ENCODE assay signal across 30 mouse cellular contexts in genomic region chr2:163893446-163894370, GRCm38 (mm10). TPM values are rescaled to one million over a fixed set of nuclear protein-coding genes. Genes with fewer than 3 reads are reported as not detected.
DNase-seq lines count a peak whose midpoint lies in the region; ATAC-seq and TF ChIP-seq lines count a peak whose summit lies in the region.
"Had no signal": no experiment of that assay in that cellular context is flagged by ENCODE, and none has a peak within 500 bp of the region (broad histone marks: within the 10 kb centered on the region; RNA-seq: fewer than 3 reads in every experiment).

No protein-coding gene starts in this region.

- DNase-seq in cerebellum, postnatal 25 days: peak; percentile 57 to 64
- no peak for DNase-seq in cerebellum, adult 9-10 months
- peak; percentile 60 for DNase-seq in adrenal gland, adult 8-10 months
- peak; percentile 41 for DNase-seq in adrenal gland, postnatal 25 days
- no peak for DNase-seq in forebrain, embryonic 14.5 days (ENCODE audit: low spot score)
- no peak for DNase-seq in frontal cortex, postnatal 36 days (ENCODE audit: low spot score in 2 of 2)
- DNase-seq in thymus, adult 18-20 months: no peak
- DNase-seq: B cell, adult 2 months; gastrocnemius, postnatal 10 days; heart, adult 11 months; heart, postnatal 10 days; heart, postnatal 36 days; kidney, adult 11 months; kidney, adult 8-10 months had no signal

- H3K4me2 ChIP-seq in forebrain, embryonic 14.5 days (ENCODE audit: low read length): no peak overlapping the region
- H3K4me2 ChIP-seq: embryonic facial prominence, embryonic 12.5 days; embryonic facial prominence, embryonic 15.5 days; forebrain, embryonic 15.5 days; heart, embryonic 12.5 days; heart, embryonic 15.5 days; hindbrain, embryonic 13.5 days; intestine, embryonic 15.5 days; kidney, embryonic 15.5 days had no signal

- H3K27ac ChIP-seq in ES-Bruce4 (ENCODE audit: insufficient read depth, low read length): peak overlapping the region; percentile 40
- no peak overlapping the region for H3K27ac ChIP-seq in forebrain, embryonic 14.5 days (ENCODE audit: low read depth, low read length)
- H3K27ac ChIP-seq: embryonic facial prominence, embryonic 12.5 days; embryonic facial prominence, embryonic 15.5 days; forebrain, embryonic 15.5 days; heart, embryonic 15.5 days; hindbrain, embryonic 10.5 days; hindbrain, embryonic 13.5 days; intestine, embryonic 15.5 days; kidney, embryonic 15.5 days had no signal

- no peaks in the 10 kb centered on the region for H3K36me3 ChIP-seq in ES-Bruce4 (ENCODE audit: control insufficient read depth, insufficient read depth, low read length, poor library complexity, severe bottlenecking)
- no peaks in the 10 kb centered on the region for H3K36me3 ChIP-seq in forebrain, embryonic 14.5 days (ENCODE audit: control insufficient read depth, insufficient read depth, low read length)
- H3K36me3 ChIP-seq: embryonic facial prominence, embryonic 12.5 days; embryonic facial prominence, embryonic 15.5 days; forebrain, embryonic 15.5 days; heart, embryonic 12.5 days; heart, embryonic 15.5 days; hindbrain, embryonic 10.5 days; intestine, embryonic 15.5 days; kidney, embryonic 15.5 days had no signal

- WGBS in forebrain, embryonic 14.5 days: 69% methylated on average over 7 of the region's 7 CpGs

- H3K9ac ChIP-seq in ES-Bruce4 (ENCODE audit: low read depth, poor library complexity, severe bottlenecking): no peak overlapping the region
- H3K9ac ChIP-seq in forebrain, embryonic 14.5 days (ENCODE audit: low read length): no peak overlapping the region
- H3K9ac ChIP-seq: embryonic facial prominence, embryonic 12.5 days; embryonic facial prominence, embryonic 15.5 days; forebrain, embryonic 15.5 days; heart, embryonic 12.5 days; heart, embryonic 15.5 days; hindbrain, embryonic 13.5 days; intestine, embryonic 15.5 days; kidney, embryonic 15.5 days had no signal

- no peak overlapping the region for H3K4me3 ChIP-seq in ES-Bruce4 (ENCODE audit: low read depth, low read length)
- no peak overlapping the region for H3K4me3 ChIP-seq in forebrain, embryonic 14.5 days (ENCODE audit: low read depth, low read length)
- H3K4me3 ChIP-seq: embryonic facial prominence, embryonic 12.5 days; embryonic facial prominence, embryonic 15.5 days; forebrain, embryonic 15.5 days; heart, embryonic 12.5 days; heart, embryonic 15.5 days; hindbrain, embryonic 10.5 days; hindbrain, embryonic 13.5 days; intestine, embryonic 15.5 days; kidney, embryonic 15.5 days had no signal

- no peak for TF ChIP-seq POLR2A in ES-Bruce4 (IDR thresholded peaks at IDR 0.05; ENCODE audit: insufficient read depth, low read length)

- H3K27me3 ChIP-seq in ES-Bruce4 (ENCODE audit: control insufficient read depth, insufficient read depth, low read length, poor library complexity, severe bottlenecking): no peaks in the 10 kb centered on the region
- no peaks in the 10 kb centered on the region for H3K27me3 ChIP-seq in forebrain, embryonic 14.5 days (replicated peaks; ENCODE audit: control insufficient read depth, insufficient read depth, low read length)
- H3K27me3 ChIP-seq: embryonic facial prominence, embryonic 12.5 days; embryonic facial prominence, embryonic 15.5 days; forebrain, embryonic 15.5 days; hindbrain, embryonic 13.5 days; intestine, embryonic 15.5 days; kidney, embryonic 15.5 days had no signal

- no peak for ATAC-seq in forebrain, embryonic 14.5 days
- ATAC-seq: forebrain, embryonic 15.5 days; hindbrain, embryonic 16.5 days; intestine, embryonic 15.5 days had no signal

- TF ChIP-seq CTCF in ES-Bruce4 (IDR thresholded peaks at IDR 0.05; ENCODE audit: low read depth, low read length): no peak

- H3K4me1 ChIP-seq in ES-Bruce4 (ENCODE audit: control insufficient read depth, insufficient read depth, low read length): no peaks in the 10 kb centered on the region
- H3K4me1 ChIP-seq in forebrain, embryonic 14.5 days (ENCODE audit: control insufficient read depth, insufficient read depth, low read length): no peaks in the 10 kb centered on the region; the same call in 1 of the 2 replicates
- H3K4me1 ChIP-seq: embryonic facial prominence, embryonic 12.5 days; embryonic facial prominence, embryonic 15.5 days; heart, embryonic 12.5 days; heart, embryonic 15.5 days; intestine, embryonic 15.5 days had no signal

- no peaks in the 10 kb centered on the region for H3K9me3 ChIP-seq in ES-Bruce4 (replicated peaks; ENCODE audit: control insufficient read depth, insufficient read depth, low read length, poor library complexity, severe bottlenecking)
- H3K9me3 ChIP-seq in forebrain, embryonic 14.5 days (replicated peaks; ENCODE audit: control insufficient read depth, low read length): no peaks in the 10 kb centered on the region
- H3K9me3 ChIP-seq: embryonic facial prominence, embryonic 12.5 days; embryonic facial prominence, embryonic 15.5 days; forebrain, embryonic 15.5 days; heart, embryonic 12.5 days; heart, embryonic 15.5 days; hindbrain, embryonic 10.5 days; hindbrain, embryonic 13.5 days; intestine, embryonic 15.5 days; kidney, embryonic 15.5 days had no signal

- no peak for TF ChIP-seq EP300 in ES-Bruce4 (IDR thresholded peaks at IDR 0.05; ENCODE audit: insufficient read depth, low read depth, low read length)

RNA-seq across cellular contexts. Expression of gene Rims4, which starts 24.8 kb away (rescaled TPM):
- 0.88 and 1.7 TPM in 2 replicates for polyA plus RNA-seq in ES-Bruce4 (2011; ENCODE audit: insufficient read depth, insufficient read length, low read depth, missing spikeins)
- 100 to 1,000 TPM in 2 of 4 experiments, 10 to 100 TPM in 2; 85.0 to 169 (median 121) TPM for total RNA-seq in adrenal gland, adult 8-10 months (2022)
- total RNA-seq in adrenal gland, postnatal 25 days (2021): 182 and 190 TPM in 2 replicates
- 1.7 and 2.3 TPM in 2 replicates for polyA plus RNA-seq in forebrain, embryonic 14.5 days (2014; fragmentation: Nextera tagmentation; extraction: Ambion mirVana)
- total RNA-seq: common myeloid progenitor, adult 5-6 weeks; MEL had no signal

RNA-seq across cellular contexts. Expression of gene Kcnk15, which starts 40.3 kb away (rescaled TPM):
- not detected in 2 replicates for polyA plus RNA-seq in ES-Bruce4 (2011; ENCODE audit: insufficient read depth, insufficient read length, low read depth, missing spikeins)
- not detected for total RNA-seq in adrenal gland, adult 8-10 months (2022)
- total RNA-seq in adrenal gland, postnatal 25 days (2021): not detected in 2 replicates
- not detected in 2 replicates for polyA plus RNA-seq in forebrain, embryonic 14.5 days (2014; fragmentation: Nextera tagmentation; extraction: Ambion mirVana)
- total RNA-seq: common myeloid progenitor, adult 5-6 weeks; gastrocnemius, adult 18-20 months; gastrocnemius, postnatal 10 days; gastrocnemius, postnatal 4 days; heart, postnatal 10 days; heart, postnatal 36 days; MEL had no signal
- polyA plus RNA-seq: embryonic facial prominence, embryonic 12.5 days; embryonic facial prominence, embryonic 15.5 days; forebrain, embryonic 11.5 days; forebrain, embryonic 15.5 days; heart, embryonic 12.5 days; heart, embryonic 15.5 days; hindbrain, embryonic 10.5 days; hindbrain, embryonic 13.5 days; intestine, embryonic 15.5 days; kidney, embryonic 15.5 days had no signal

Comparison
In these comparisons a context has a peak if more than half of its experiments do, and no peak if none do; other contexts are left out.
1. DNase-seq: peak in cerebellum, postnatal 25 days (2 of 2), adrenal gland, adult 8-10 months (single experiment) and adrenal gland, postnatal 25 days (single experiment); none in cerebellum, adult 9-10 months (single experiment), forebrain, embryonic 14.5 days (single experiment), frontal cortex, postnatal 36 days (0 of 2) and thymus, adult 18-20 months (0 of 2).